Mouse (Mus musculus): ENCODE data around the gene Bdh2. TPM values are rescaled to one million over a fixed set of nuclear protein-coding genes. Genes with fewer than 3 reads are reported as not detected.
A peak's percentile ranks its signal among the peaks of the same experiment; 100 is the strongest.

Bdh2 gene
- 9.4 and 11.1 TPM in 2 replicates for polyA plus RNA-seq (2014; fragmentation: Nextera tagmentation; extraction: Ambion mirVana)

DNA sequence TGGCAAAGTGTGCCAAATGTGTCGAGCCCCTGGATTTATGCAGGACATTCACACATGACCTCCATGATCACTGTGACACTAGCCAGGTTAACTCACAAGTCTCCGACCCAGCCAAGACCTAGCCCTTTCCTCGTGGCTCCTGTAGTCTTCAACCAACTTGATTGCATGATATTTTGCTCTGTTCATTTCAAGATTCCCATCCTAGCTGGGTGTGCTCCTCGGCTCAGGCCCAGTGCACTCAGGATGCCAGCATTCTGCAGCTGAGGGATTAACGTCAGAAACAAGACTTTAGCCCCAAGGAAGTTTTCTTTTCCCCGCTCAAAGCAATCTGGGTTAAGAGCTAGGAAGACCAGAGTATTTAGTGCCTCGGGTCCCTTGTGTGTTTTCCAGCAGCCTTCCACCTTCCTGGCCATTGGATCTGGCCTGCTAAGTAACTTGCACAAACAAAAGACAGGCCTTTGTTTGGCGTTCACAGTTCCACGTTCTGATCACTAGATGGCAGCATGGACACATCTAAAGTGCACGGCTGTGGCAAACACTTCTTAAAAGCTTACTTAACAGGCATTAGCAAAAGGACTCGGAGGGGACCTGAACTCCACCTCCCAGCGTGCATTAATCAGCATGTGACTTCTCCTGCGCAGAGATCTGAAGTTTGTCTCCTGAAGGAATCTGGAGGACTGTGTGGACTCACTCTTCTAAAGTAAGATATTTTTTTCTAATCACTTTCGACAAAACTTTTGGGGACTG is at the start of gene Bdh2:
Gene Bdh2, plus strand, starts transcription at position 553 of the 747 bp plus-strand sequence.
- ATAC-seq (ENCODE audit: low read depth) (peak; percentile 90), DNase-seq (ENCODE audit: low spot score) (peak; percentile 94)
- Histone ChIP-seq H3K4me3 (ENCODE audit: low read depth, low read length) (peak within 1 kb of the TSS; percentile 33), H3K9me3 (ENCODE audit: control insufficient read depth, low read length) (no peaks in the 10 kb centered on the region), H3K4me1 (ENCODE audit: control insufficient read depth, insufficient read depth, low read length) (no peaks in the 10 kb centered on the region), H3K27me3 (replicated peaks; ENCODE audit: control insufficient read depth, insufficient read depth, low read length) (no peaks in the 10 kb centered on the region), H3K9ac (ENCODE audit: low read depth, low read length) (peak within 1 kb of the TSS; percentile 52), H3K4me2 (ENCODE audit: low read depth, low read length) (peak within 1 kb of the TSS; percentile 51), H3K36me3 (ENCODE audit: control insufficient read depth, insufficient read depth, low read length) (no peaks in the 10 kb centered on the region), H3K27ac (replicated peaks; ENCODE audit: low read depth, low read length) (peak within 1 kb of the TSS; percentile 53)
- 19% methylated on average over 14 of the region's 14 CpGs for WGBS

- WGBS = 75% methylated on average over 3 of the region's 3 CpGs
- ATAC-seq (ENCODE audit: low read depth) = no peak
- Histone ChIP-seq H3K27ac (replicated peaks; ENCODE audit: low read depth, low read length) (no peak overlapping the region), H3K27me3 (replicated peaks; ENCODE audit: control insufficient read depth, insufficient read depth, low read length) (no peaks in the 10 kb centered on the region), H3K4me1 (ENCODE audit: control insufficient read depth, insufficient read depth, low read length) (no peaks in the 10 kb centered on the region), H3K4me2 (ENCODE audit: low read depth, low read length) (no peak overlapping the region), H3K9ac (ENCODE audit: low read depth, low read length) (no peak overlapping the region), H3K4me3 (ENCODE audit: low read depth, low read length) (no peak overlapping the region), H3K36me3 (ENCODE audit: control insufficient read depth, insufficient read depth, low read length) (peaks cover 73% of the 10 kb centered on the region), H3K9me3 (ENCODE audit: control insufficient read depth, low read length) (no peaks in the 10 kb centered on the region)
- DNase-seq (ENCODE audit: low spot score) = no peak
Observed at GRCm38 (mm10) chr3:135232058-135232457, 49.0 kb upstream of the Bdh2 start.

GRCm38 (mm10) chr3:135232462-135232861 is 48.6 kb upstream of the Bdh2 start:
- H3K36me3 ChIP-seq (ENCODE audit: control insufficient read depth, insufficient read depth, low read length) = peaks cover 77% of the 10 kb centered on the region
- no peak overlapping the region for H3K4me2 ChIP-seq (ENCODE audit: low read depth, low read length)
- 89% methylated on average over 3 of the region's 3 CpGs for WGBS
- no peak overlapping the region for H3K4me3 ChIP-seq (ENCODE audit: low read depth, low read length)
- H3K4me1 ChIP-seq (ENCODE audit: control insufficient read depth, insufficient read depth, low read length) = no peaks in the 10 kb centered on the region
- ATAC-seq (ENCODE audit: low read depth) (no peak), DNase-seq (ENCODE audit: low spot score) (no peak)
- no peak overlapping the region for H3K9ac ChIP-seq (ENCODE audit: low read depth, low read length)
- no peaks in the 10 kb centered on the region for H3K27me3 ChIP-seq (replicated peaks; ENCODE audit: control insufficient read depth, insufficient read depth, low read length)
- no peaks in the 10 kb centered on the region for H3K9me3 ChIP-seq (ENCODE audit: control insufficient read depth, low read length)
- no peak overlapping the region for H3K27ac ChIP-seq (replicated peaks; ENCODE audit: low read depth, low read length)

GRCm38 (mm10) chr3:135245733-135246132 is 35.3 kb upstream of the Bdh2 start:
- Histone ChIP-seq H3K4me3 (ENCODE audit: low read depth, low read length) (no peak overlapping the region), H3K9ac (ENCODE audit: low read depth, low read length) (no peak overlapping the region), H3K9me3 (ENCODE audit: control insufficient read depth, low read length) (no peaks in the 10 kb centered on the region), H3K36me3 (ENCODE audit: control insufficient read depth, insufficient read depth, low read length) (peaks cover 75% of the 10 kb centered on the region), H3K4me2 (ENCODE audit: low read depth, low read length) (no peak overlapping the region), H3K4me1 (ENCODE audit: control insufficient read depth, insufficient read depth, low read length) (no peaks in the 10 kb centered on the region), H3K27ac (replicated peaks; ENCODE audit: low read depth, low read length) (no peak overlapping the region), H3K27me3 (replicated peaks; ENCODE audit: control insufficient read depth, insufficient read depth, low read length) (no peaks in the 10 kb centered on the region)
- ATAC-seq (ENCODE audit: low read depth) (no peak), DNase-seq (ENCODE audit: low spot score) (no peak)

- H3K9ac ChIP-seq (ENCODE audit: low read depth, low read length) = no peak overlapping the region
- H3K4me2 ChIP-seq (ENCODE audit: low read depth, low read length) = no peak overlapping the region
- no peaks in the 10 kb centered on the region for H3K27me3 ChIP-seq (replicated peaks; ENCODE audit: control insufficient read depth, insufficient read depth, low read length)
- no peak overlapping the region for H3K4me3 ChIP-seq (ENCODE audit: low read depth, low read length)
- ATAC-seq (ENCODE audit: low read depth) = no peak
- no peak overlapping the region for H3K27ac ChIP-seq (replicated peaks; ENCODE audit: low read depth, low read length)
- DNase-seq (ENCODE audit: low spot score) = no peak
- peaks cover 76% of the 10 kb centered on the region for H3K36me3 ChIP-seq (ENCODE audit: control insufficient read depth, insufficient read depth, low read length)
- no peaks in the 10 kb centered on the region for H3K4me1 ChIP-seq (ENCODE audit: control insufficient read depth, insufficient read depth, low read length)
- H3K9me3 ChIP-seq (ENCODE audit: control insufficient read depth, low read length) = no peaks in the 10 kb centered on the region
- WGBS = 93% methylated on average over 6 of the region's 6 CpGs
Observed at GRCm38 (mm10) chr3:135246828-135247227, 34.2 kb upstream of the Bdh2 start.

GRCm38 (mm10) chr3:135249104-135249503 is 31.9 kb upstream of the Bdh2 start:
- no peaks in the 10 kb centered on the region for H3K27me3 ChIP-seq (replicated peaks; ENCODE audit: control insufficient read depth, insufficient read depth, low read length)
- no peaks in the 10 kb centered on the region for H3K4me1 ChIP-seq (ENCODE audit: control insufficient read depth, insufficient read depth, low read length)
- H3K9me3 ChIP-seq (ENCODE audit: control insufficient read depth, low read length) = no peaks in the 10 kb centered on the region
- H3K27ac ChIP-seq (replicated peaks; ENCODE audit: low read depth, low read length) = no peak overlapping the region
- H3K36me3 ChIP-seq (ENCODE audit: control insufficient read depth, insufficient read depth, low read length) = peaks cover 63% of the 10 kb centered on the region
- WGBS = 76% methylated on average over 6 of the region's 6 CpGs
- H3K4me2 ChIP-seq (ENCODE audit: low read depth, low read length) = no peak overlapping the region
- DNase-seq (ENCODE audit: low spot score) = no peak
- ATAC-seq (ENCODE audit: low read depth) = no peak
- H3K9ac ChIP-seq (ENCODE audit: low read depth, low read length) = no peak overlapping the region
- H3K4me3 ChIP-seq (ENCODE audit: low read depth, low read length) = no peak overlapping the region

GRCm38 (mm10) chr3:135251825-135252224 is 29.2 kb upstream of the Bdh2 start:
- H3K27ac ChIP-seq (replicated peaks; ENCODE audit: low read depth, low read length) = no peak overlapping the region
- WGBS = 91% methylated on average over 6 of the region's 6 CpGs
- no peaks in the 10 kb centered on the region for H3K4me1 ChIP-seq (ENCODE audit: control insufficient read depth, insufficient read depth, low read length)
- H3K4me2 ChIP-seq (ENCODE audit: low read depth, low read length) = no peak overlapping the region
- DNase-seq (ENCODE audit: low spot score) (no peak), ATAC-seq (ENCODE audit: low read depth) (no peak)
- H3K9ac ChIP-seq (ENCODE audit: low read depth, low read length) = no peak overlapping the region
- no peak overlapping the region for H3K4me3 ChIP-seq (ENCODE audit: low read depth, low read length)
- peaks cover 70% of the 10 kb centered on the region for H3K36me3 ChIP-seq (ENCODE audit: control insufficient read depth, insufficient read depth, low read length)
- H3K27me3 ChIP-seq (replicated peaks; ENCODE audit: control insufficient read depth, insufficient read depth, low read length) = no peaks in the 10 kb centered on the region
- no peaks in the 10 kb centered on the region for H3K9me3 ChIP-seq (ENCODE audit: control insufficient read depth, low read length)

DNA sequence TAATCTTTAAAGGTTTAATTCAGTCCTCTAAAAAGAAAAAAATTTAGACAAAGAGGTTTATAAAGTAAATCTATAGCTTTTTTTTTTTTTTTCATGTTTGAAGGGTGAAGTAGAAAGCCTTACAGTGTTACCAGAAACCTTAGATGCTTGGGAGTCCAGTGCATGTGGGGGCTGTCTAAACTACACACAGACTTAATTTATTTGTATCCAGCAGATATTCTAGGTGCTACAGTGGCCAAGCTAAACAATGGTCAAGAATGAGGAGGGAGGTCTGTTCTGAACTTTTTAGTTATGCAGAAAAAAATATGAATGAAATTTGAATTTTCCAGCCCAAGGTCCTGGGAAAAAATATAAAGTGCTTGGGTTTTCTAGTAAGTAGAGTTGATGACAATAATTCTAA is 26.2 kb upstream of the Bdh2 start:
- no peak for DNase-seq (ENCODE audit: low spot score)
- H3K9ac ChIP-seq (ENCODE audit: low read depth, low read length) = no peak overlapping the region
- H3K27ac ChIP-seq (replicated peaks; ENCODE audit: low read depth, low read length) = no peak overlapping the region

GRCm38 (mm10) chr3:135258919-135259318 is 22.1 kb upstream of the Bdh2 start:
- Histone ChIP-seq H3K27ac (replicated peaks; ENCODE audit: low read depth, low read length) (no peak overlapping the region), H3K27me3 (replicated peaks; ENCODE audit: control insufficient read depth, insufficient read depth, low read length) (no peaks in the 10 kb centered on the region), H3K4me2 (ENCODE audit: low read depth, low read length) (no peak overlapping the region), H3K36me3 (ENCODE audit: control insufficient read depth, insufficient read depth, low read length) (peaks cover 82% of the 10 kb centered on the region), H3K4me1 (ENCODE audit: control insufficient read depth, insufficient read depth, low read length) (no peaks in the 10 kb centered on the region), H3K4me3 (ENCODE audit: low read depth, low read length) (no peak overlapping the region), H3K9ac (ENCODE audit: low read depth, low read length) (no peak overlapping the region), H3K9me3 (ENCODE audit: control insufficient read depth, low read length) (no peaks in the 10 kb centered on the region)
- ATAC-seq (ENCODE audit: low read depth) (no peak), DNase-seq (ENCODE audit: low spot score) (no peak)
- 85% methylated on average over 10 of the region's 10 CpGs for WGBS

More for the DNA sequence above, 26.2 kb upstream of the Bdh2 start:
- Histone ChIP-seq H3K27me3 (replicated peaks; ENCODE audit: control insufficient read depth, insufficient read depth, low read length) (no peaks in the 10 kb centered on the region), H3K9me3 (ENCODE audit: control insufficient read depth, low read length) (no peaks in the 10 kb centered on the region), H3K4me3 (ENCODE audit: low read depth, low read length) (no peak overlapping the region), H3K4me1 (ENCODE audit: control insufficient read depth, insufficient read depth, low read length) (no peaks in the 10 kb centered on the region), H3K4me2 (ENCODE audit: low read depth, low read length) (no peak overlapping the region), H3K36me3 (ENCODE audit: control insufficient read depth, insufficient read depth, low read length) (peaks cover 67% of the 10 kb centered on the region)
- ATAC-seq (ENCODE audit: low read depth) = no peak

Data from embryonic facial prominence, embryonic 14.5 days (tissue).